In genomic region chr3:116325501-116325900, GRCm38 (mm10) we compare ENCODE assay signal across 16 mouse cellular contexts.
"Had no signal": no experiment of that assay in that cellular context is flagged by ENCODE, and none has a peak within 500 bp of the region (broad histone marks: within the 10 kb centered on the region; RNA-seq: fewer than 3 reads in every experiment).

No protein-coding gene starts in this region.

- H3K36me3 ChIP-seq: neural tube, embryonic 15.5 days; stomach, embryonic 15.5 days had no signal

- H3K4me1 ChIP-seq: stomach, embryonic 15.5 days had no signal

- DNase-seq: retina, postnatal 1 day; right cerebral cortex, adult 18-20 months; right cerebral cortex, postnatal 14 days; right cerebral cortex, postnatal 25 days; right cerebral cortex, postnatal 4 days; spleen, adult 18-20 months; thymus, adult 18-20 months; thymus, adult 2 months; thymus, postnatal 14 days; thymus, postnatal 25 days; thymus, postnatal 36 days; thymus, postnatal 4 days had no signal

- H3K9me3 ChIP-seq: neural tube, embryonic 13.5 days; neural tube, embryonic 15.5 days; stomach, embryonic 15.5 days had no signal

- H3K27me3 ChIP-seq: neural tube, embryonic 13.5 days; neural tube, embryonic 15.5 days; stomach, embryonic 15.5 days had no signal

- H3K27ac ChIP-seq: neural tube, embryonic 13.5 days; neural tube, embryonic 15.5 days; stomach, embryonic 15.5 days; stomach, postnatal 0 days had no signal

- H3K4me2 ChIP-seq: neural tube, embryonic 13.5 days; neural tube, embryonic 15.5 days; stomach, embryonic 15.5 days had no signal

- H3K9ac ChIP-seq: neural tube, embryonic 13.5 days; neural tube, embryonic 15.5 days; stomach, embryonic 15.5 days had no signal

- H3K4me3 ChIP-seq: neural tube, embryonic 13.5 days; neural tube, embryonic 15.5 days; stomach, embryonic 15.5 days had no signal
